In the genomic region with DNA sequence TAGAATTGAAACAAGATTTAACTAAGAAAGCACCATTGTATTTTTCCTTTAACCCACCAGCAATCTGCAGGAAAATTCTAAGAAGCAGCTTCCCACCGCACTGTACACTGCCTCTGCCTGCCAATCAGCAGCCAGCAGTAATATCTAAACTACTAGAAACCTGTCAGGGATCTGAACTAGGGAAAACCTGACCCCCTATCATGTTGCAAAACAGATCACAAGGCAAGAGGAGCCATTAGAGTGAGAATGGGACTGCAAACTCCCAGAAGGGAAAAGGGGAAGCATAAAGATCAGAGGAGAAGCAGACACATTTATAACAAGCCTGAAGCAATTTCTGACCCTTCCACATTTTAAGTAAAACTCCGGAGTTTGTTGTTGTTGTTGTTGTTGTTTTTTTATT, we compare ENCODE assay signal across 13 mouse cellular contexts. TPM values are rescaled to one million over a fixed set of nuclear protein-coding genes. Genes with fewer than 3 reads are reported as not detected.
A peak's percentile ranks its signal among the peaks of the same experiment; 100 is the strongest.
DNase-seq lines count a peak whose midpoint lies in the region; ATAC-seq lines count a peak whose summit lies in the region.
"Had no signal": no experiment of that assay in that cellular context is flagged by ENCODE, and none has a peak within 500 bp of the region (broad histone marks: within the 10 kb centered on the region; RNA-seq: fewer than 3 reads in every experiment).

No protein-coding gene starts in this region.

- no peak for ATAC-seq in limb, embryonic 12.5 days (ENCODE audit: insufficient number of reproducible peaks, insufficient read depth, low FRiP score, low TSS enrichment, low read depth)
- no peak for ATAC-seq in heart, embryonic 16.5 days (replicated peaks; ENCODE audit: extremely low read depth, insufficient read depth, low FRiP score)
- peak; percentile 49 for ATAC-seq in megakaryocyte progenitor cell, adult 5-6 weeks (replicated peaks; ENCODE audit: poor library complexity)
- ATAC-seq: forebrain, embryonic 15.5 days had no signal

- 32% methylated on average over 2 of the region's 2 CpGs for WGBS in limb, embryonic 12.5 days
- WGBS in limb, embryonic 10.5 days: 61% methylated on average over 2 of the region's 2 CpGs
- WGBS in heart, embryonic 16.5 days: 24% methylated on average over 2 of the region's 2 CpGs

- DNase-seq in embryo, embryonic 10.5 days (ENCODE audit: low spot score): peak; percentile 6
- DNase-seq in embryo, embryonic 10 days (ENCODE audit: low spot score): no peak
- no peak for DNase-seq in limb, embryonic 10.5 days (ENCODE audit: low spot score)
- no peak for DNase-seq in adrenal gland, adult 18-20 months (ENCODE audit: low spot score in 2 of 2)
- DNase-seq in gastrocnemius, postnatal 4 days (ENCODE audit: low spot score in 2 of 2): no peak
- DNase-seq: cerebellum, postnatal 10 days had no signal

- H3K27ac ChIP-seq in limb, embryonic 12.5 days: no peak overlapping the region
- no peak overlapping the region for H3K27ac ChIP-seq in limb, embryonic 10.5 days
- peak overlapping the region; percentile 38; the same call in 1 of the 2 replicates for H3K27ac ChIP-seq in heart, embryonic 16.5 days (ENCODE audit: low read length)
- H3K27ac ChIP-seq: forebrain, embryonic 15.5 days; hindbrain, embryonic 13.5 days; limb, embryonic 13.5 days had no signal

- no peaks in the 10 kb centered on the region for H3K9me3 ChIP-seq in limb, embryonic 12.5 days
- H3K9me3 ChIP-seq in limb, embryonic 10.5 days (replicated peaks): no peaks in the 10 kb centered on the region
- no peaks in the 10 kb centered on the region for H3K9me3 ChIP-seq in heart, embryonic 16.5 days (replicated peaks; ENCODE audit: control insufficient read depth, low read length)
- H3K9me3 ChIP-seq: forebrain, embryonic 15.5 days; hindbrain, embryonic 13.5 days; limb, embryonic 13.5 days had no signal

- no peaks in the 10 kb centered on the region for H3K27me3 ChIP-seq in limb, embryonic 12.5 days
- H3K27me3 ChIP-seq in limb, embryonic 10.5 days (ENCODE audit: low read depth, poor library complexity, severe bottlenecking): no peaks in the 10 kb centered on the region
- H3K27me3 ChIP-seq in heart, embryonic 16.5 days (ENCODE audit: control insufficient read depth, insufficient read depth, low read length): no peaks in the 10 kb centered on the region
- H3K27me3 ChIP-seq: forebrain, embryonic 15.5 days had no signal

- no peak overlapping the region for H3K4me3 ChIP-seq in limb, embryonic 12.5 days (replicated peaks)
- H3K4me3 ChIP-seq in limb, embryonic 10.5 days: no peak overlapping the region
- peak overlapping the region; percentile 32 for H3K4me3 ChIP-seq in heart, embryonic 16.5 days (ENCODE audit: low read length)
- H3K4me3 ChIP-seq: hindbrain, embryonic 13.5 days had no signal

- H3K9ac ChIP-seq in limb, embryonic 12.5 days (replicated peaks): no peak overlapping the region
- H3K9ac ChIP-seq in heart, embryonic 16.5 days (ENCODE audit: low read length): 0 out of 2 replicates have a peak overlapping the region, but pooled peaks have one; percentile 47
- H3K9ac ChIP-seq: forebrain, embryonic 15.5 days; hindbrain, embryonic 13.5 days; limb, embryonic 13.5 days had no signal

- H3K36me3 ChIP-seq in limb, embryonic 12.5 days: no peaks in the 10 kb centered on the region
- H3K36me3 ChIP-seq in limb, embryonic 10.5 days: no peaks in the 10 kb centered on the region
- no peaks in the 10 kb centered on the region for H3K36me3 ChIP-seq in heart, embryonic 16.5 days (ENCODE audit: control insufficient read depth, insufficient read depth)
- H3K36me3 ChIP-seq: forebrain, embryonic 15.5 days; hindbrain, embryonic 13.5 days; limb, embryonic 13.5 days had no signal

- H3K4me2 ChIP-seq in limb, embryonic 12.5 days: 0 out of 2 replicates have a peak overlapping the region, but pooled peaks have one; percentile 17
- peak overlapping the region; percentile 70 for H3K4me2 ChIP-seq in heart, embryonic 16.5 days (ENCODE audit: low read depth, low read length)

- peaks cover 18% of the 10 kb centered on the region for H3K4me1 ChIP-seq in limb, embryonic 12.5 days (replicated peaks)
- H3K4me1 ChIP-seq in limb, embryonic 10.5 days: peaks cover 20% of the 10 kb centered on the region
- peaks cover 11% of the 10 kb centered on the region for H3K4me1 ChIP-seq in heart, embryonic 16.5 days (ENCODE audit: control insufficient read depth, insufficient read depth, low read length)

RNA-seq across cellular contexts. Expression of a gene that starts 2.0 kb away (rescaled TPM):
- polyA plus RNA-seq in limb, embryonic 12.5 days (2016; fragmentation: Nextera tagmentation; extraction: Ambion mirVana): 1.9 and 3.1 TPM in 2 replicates
- polyA plus RNA-seq in limb, embryonic 10.5 days (2016; fragmentation: Nextera tagmentation; extraction: Ambion mirVana): 0.74 and 1.6 TPM in 2 replicates
- polyA plus RNA-seq in heart, embryonic 16.5 days (2015; fragmentation: Nextera tagmentation; extraction: Ambion mirVana): 13.5 and 15.3 TPM in 2 replicates
- 29.4 and 34.9 TPM in 2 replicates for total RNA-seq in megakaryocyte progenitor cell, adult 5-6 weeks (2015)
- 26.2 and 27.1 TPM in 2 replicates for total RNA-seq in megakaryocyte progenitor cell, adult 5-6 weeks (2017)
- total RNA-seq in adrenal gland, adult 18-20 months (2021): 1 to 10 TPM; 2.8 to 8.5 TPM
- total RNA-seq in gastrocnemius, postnatal 4 days (2021): 1 to 10 TPM; 3.9 to 5.5 TPM
- total RNA-seq: MEL had no signal
